Mouse (Mus musculus): ENCODE data around the gene Kcnj14. TPM values are rescaled to one million over a fixed set of nuclear protein-coding genes. Genes with fewer than 3 reads are reported as not detected.

The Kcnj14 gene
- polyA plus RNA-seq, 1 experiment from 2014 or later: 0.79 TPM

- no peaks in the 10 kb centered on the region for H3K9me3 ChIP-seq
- H3K36me3 ChIP-seq: peaks cover 35% of the 10 kb centered on the region
- H3K9ac ChIP-seq: peak within 1 kb of the TSS; percentile 73
- H3K27ac ChIP-seq: peak within 1 kb of the TSS; percentile 58
- WGBS: under 1% methylated on average over 35 of the region's 35 CpGs
- H3K4me1 ChIP-seq: peaks cover 36% of the 10 kb centered on the region
- ATAC-seq (ENCODE audit: borderline replicate concordance, extremely low read depth, low FRiP score, low TSS enrichment): peak; percentile 72; the same call in 1 of the 2 replicates
- H3K27me3 ChIP-seq: peaks cover 47% of the 10 kb centered on the region
- peak within 1 kb of the TSS; percentile 89 for H3K4me3 ChIP-seq
- H3K4me2 ChIP-seq: peak within 1 kb of the TSS; percentile 79
These were observed 6.0 kb upstream of the Kcnj14 start, which contains the start of gene Grwd1 for GRCm38 (mm10) chr7:45830427-45831127. TSS of gene Grwd1 (minus strand) at chr7:45830944.

GRCm38 (mm10) chr7:45826631-45827030, 2.0 kb upstream of the Kcnj14 start:
- ATAC-seq (ENCODE audit: borderline replicate concordance, extremely low read depth, low FRiP score, low TSS enrichment): no peak
- WGBS: 93% methylated on average over 7 of the region's 7 CpGs

GRCm38 (mm10) chr7:45820913-45821312, 3.7 kb downstream of the Kcnj14 start:
- peaks cover 27% of the 10 kb centered on the region for H3K36me3 ChIP-seq
- H3K4me1 ChIP-seq: peaks cover 2% of the 10 kb centered on the region; the same call in 1 of the 2 replicates
- H3K27me3 ChIP-seq: no peaks in the 10 kb centered on the region; the same call in 1 of the 2 replicates
- H3K9ac ChIP-seq: no peak overlapping the region
- no peak for ATAC-seq (ENCODE audit: borderline replicate concordance, extremely low read depth, low FRiP score, low TSS enrichment)
- H3K4me2 ChIP-seq: no peak overlapping the region
- no peak overlapping the region for H3K4me3 ChIP-seq
- H3K9me3 ChIP-seq: no peaks in the 10 kb centered on the region
- no peak overlapping the region for H3K27ac ChIP-seq

More at GRCm38 (mm10) chr7:45826631-45827030, 2.0 kb upstream of the Kcnj14 start:
- no peaks in the 10 kb centered on the region for H3K9me3 ChIP-seq
- no peak overlapping the region for H3K27ac ChIP-seq
- H3K9ac ChIP-seq: no peak overlapping the region
- no peak overlapping the region for H3K4me3 ChIP-seq
- no peak overlapping the region for H3K4me2 ChIP-seq
- peaks cover 18% of the 10 kb centered on the region for H3K4me1 ChIP-seq
- H3K27me3 ChIP-seq: peaks cover 8% of the 10 kb centered on the region
- H3K36me3 ChIP-seq: peaks cover 59% of the 10 kb centered on the region

- Histone ChIP-seq H3K9me3 (no peaks in the 10 kb centered on the region), H3K4me1 (peaks cover 9% of the 10 kb centered on the region), H3K27me3 (no peaks in the 10 kb centered on the region; the same call in 1 of the 2 replicates), H3K36me3 (peaks cover 17% of the 10 kb centered on the region), H3K4me2 (peak overlapping the region; percentile 48), H3K27ac (no peak overlapping the region), H3K4me3 (peak overlapping the region; percentile 17; the same call in 1 of the 2 replicates), H3K9ac (no peak overlapping the region)
- 11% methylated on average over 25 of the region's 25 CpGs for WGBS
- ATAC-seq (ENCODE audit: borderline replicate concordance, extremely low read depth, low FRiP score, low TSS enrichment): no peak
These were observed 4.7 kb downstream of the Kcnj14 start for GRCm38 (mm10) chr7:45819843-45820242.

GRCm38 (mm10) chr7:45815984-45816351, 8.6 kb downstream of the Kcnj14 start:
- WGBS: 58% methylated on average over 2 of the region's 2 CpGs
- H3K27me3 ChIP-seq: no peaks in the 10 kb centered on the region; the same call in 1 of the 2 replicates
- no peaks in the 10 kb centered on the region for H3K9me3 ChIP-seq
- no peak overlapping the region for H3K4me3 ChIP-seq
- H3K36me3 ChIP-seq: peaks cover 20% of the 10 kb centered on the region
- no peak overlapping the region for H3K27ac ChIP-seq
- H3K4me2 ChIP-seq: no peak overlapping the region
- no peak overlapping the region for H3K9ac ChIP-seq
- H3K4me1 ChIP-seq: peaks cover 24% of the 10 kb centered on the region
- ATAC-seq (ENCODE audit: borderline replicate concordance, extremely low read depth, low FRiP score, low TSS enrichment): no peak

GRCm38 (mm10) chr7:45815323-45815983, 9.1 kb downstream of the Kcnj14 start:
- H3K4me2 ChIP-seq: peak overlapping the region; percentile 58; the same call in 1 of the 2 replicates
- WGBS: 66% methylated on average over 10 of the region's 10 CpGs
- H3K36me3 ChIP-seq: peaks cover 25% of the 10 kb centered on the region
- H3K9me3 ChIP-seq: no peaks in the 10 kb centered on the region
- no peak for ATAC-seq (ENCODE audit: borderline replicate concordance, extremely low read depth, low FRiP score, low TSS enrichment)
- H3K9ac ChIP-seq: no peak overlapping the region
- no peaks in the 10 kb centered on the region for H3K27me3 ChIP-seq
- 0 out of 2 replicates have a peak overlapping the region, but pooled peaks have one; percentile 24 for H3K27ac ChIP-seq
- 0 out of 2 replicates have a peak overlapping the region, but pooled peaks have one; percentile 90 for H3K4me3 ChIP-seq
- peaks cover 24% of the 10 kb centered on the region for H3K4me1 ChIP-seq

GRCm38 (mm10) chr7:45814841-45815240, 9.7 kb downstream of the Kcnj14 start:
- H3K36me3 ChIP-seq: peaks cover 31% of the 10 kb centered on the region
- peaks cover 22% of the 10 kb centered on the region for H3K4me1 ChIP-seq
- WGBS: 3% methylated on average over 5 of the region's 5 CpGs
- H3K27ac ChIP-seq: 0 out of 2 replicates have a peak overlapping the region, but pooled peaks have one; percentile 24
- no peaks in the 10 kb centered on the region for H3K9me3 ChIP-seq
- peak overlapping the region; percentile 58 for H3K4me2 ChIP-seq
- no peak for ATAC-seq (ENCODE audit: borderline replicate concordance, extremely low read depth, low FRiP score, low TSS enrichment)
- peak overlapping the region; percentile 90 for H3K4me3 ChIP-seq
- H3K9ac ChIP-seq: no peak overlapping the region
- H3K27me3 ChIP-seq: no peaks in the 10 kb centered on the region

GRCm38 (mm10) chr7:45813787-45814779, 10.5 kb downstream of the Kcnj14 start, which contains the start of gene Cyth2:
TSS of gene Cyth2 (minus strand) at chr7:45814581.
- Histone ChIP-seq H3K27me3 (no peaks in the 10 kb centered on the region), H3K9ac (peak within 1 kb of the TSS; percentile 100), H3K4me2 (peak within 1 kb of the TSS; percentile 72), H3K27ac (peak within 1 kb of the TSS; percentile 100), H3K9me3 (no peaks in the 10 kb centered on the region), H3K36me3 (peaks cover 39% of the 10 kb centered on the region), H3K4me1 (peaks cover 21% of the 10 kb centered on the region), H3K4me3 (peak within 1 kb of the TSS; percentile 90)
- ATAC-seq (ENCODE audit: borderline replicate concordance, extremely low read depth, low FRiP score, low TSS enrichment): peak; percentile 99
- WGBS: under 1% methylated on average over 92 of the region's 92 CpGs

GRCm38 (mm10) chr7:45812921-45813320, 11.7 kb downstream of the Kcnj14 start:
- peaks cover 50% of the 10 kb centered on the region for H3K36me3 ChIP-seq
- 79% methylated on average over 8 of the region's 8 CpGs for WGBS
- no peak overlapping the region for H3K27ac ChIP-seq
- ATAC-seq (ENCODE audit: borderline replicate concordance, extremely low read depth, low FRiP score, low TSS enrichment): no peak
- peak overlapping the region; percentile 72 for H3K4me2 ChIP-seq
- H3K4me3 ChIP-seq: peak overlapping the region; percentile 90
- H3K27me3 ChIP-seq: no peaks in the 10 kb centered on the region
- no peaks in the 10 kb centered on the region for H3K9me3 ChIP-seq
- H3K4me1 ChIP-seq: peaks cover 21% of the 10 kb centered on the region
- H3K9ac ChIP-seq: peak overlapping the region; percentile 100

- Histone ChIP-seq H3K9me3 (no peaks in the 10 kb centered on the region), H3K4me3 (no peak overlapping the region), H3K36me3 (peaks cover 65% of the 10 kb centered on the region), H3K27me3 (no peaks in the 10 kb centered on the region), H3K9ac (no peak overlapping the region), H3K4me2 (no peak overlapping the region), H3K27ac (no peak overlapping the region), H3K4me1 (peaks cover 12% of the 10 kb centered on the region)
- 80% methylated on average over 14 of the region's 14 CpGs for WGBS
- ATAC-seq (ENCODE audit: borderline replicate concordance, extremely low read depth, low FRiP score, low TSS enrichment): no peak
These were observed 15.1 kb downstream of the Kcnj14 start for GRCm38 (mm10) chr7:45809276-45810075.

Measured in lung, embryonic 15.5 days (tissue).